Mouse (Mus musculus) retina, embryonic 14.5 days (tissue): ENCODE measurements around the gene Cbfa2t2.

Experiments used
- DNase-seq: peaks from one replicate; pipeline ENCODE4 v3.0.0-alpha.2; 2015; ENCODE audit warnings: low spot score

Gene Cbfa2t2

GRCm38 (mm10) chr2:154436458-154437190 is at the start of gene Cbfa2t2:
TSS of gene Cbfa2t2 (plus strand) at chr2:154436481.
- peak; percentile 57 for DNase-seq

- DNase-seq = no peak
Observed at GRCm38 (mm10) chr2:154390180-154390964, 45.9 kb upstream of the Cbfa2t2 start.

- no peak for DNase-seq
Observed at GRCm38 (mm10) chr2:154394602-154395001, 41.7 kb upstream of the Cbfa2t2 start.

GRCm38 (mm10) chr2:154396529-154396928 is 39.8 kb upstream of the Cbfa2t2 start:
- no peak for DNase-seq

- DNase-seq = no peak
Observed at GRCm38 (mm10) chr2:154398267-154398666, 38.0 kb upstream of the Cbfa2t2 start.

- no peak for DNase-seq
Observed at GRCm38 (mm10) chr2:154399325-154399724, 37.0 kb upstream of the Cbfa2t2 start.

GRCm38 (mm10) chr2:154401976-154402375 is 34.3 kb upstream of the Cbfa2t2 start:
- no peak for DNase-seq

- peak; percentile 38 for DNase-seq
Observed at GRCm38 (mm10) chr2:154402811-154403210, 33.5 kb upstream of the Cbfa2t2 start.

- no peak for DNase-seq
Observed at GRCm38 (mm10) chr2:154405447-154405994, 30.8 kb upstream of the Cbfa2t2 start.

- no peak for DNase-seq
Observed at GRCm38 (mm10) chr2:154407063-154407642, 29.1 kb upstream of the Cbfa2t2 start.

- peak; percentile 81 for DNase-seq
Observed at GRCm38 (mm10) chr2:154407643-154408445, 28.4 kb upstream of the Cbfa2t2 start, which contains the start of gene Snta1. TSS of gene Snta1 (minus strand) at chr2:154408099.

- no peak for DNase-seq
Observed at GRCm38 (mm10) chr2:154410355-154410754, 25.9 kb upstream of the Cbfa2t2 start.

- DNase-seq = peak; percentile 82
Observed at GRCm38 (mm10) chr2:154412018-154412666, 24.1 kb upstream of the Cbfa2t2 start.

GRCm38 (mm10) chr2:154417107-154417506 is 19.2 kb upstream of the Cbfa2t2 start:
- peak; percentile 89 for DNase-seq

GRCm38 (mm10) chr2:154418001-154418400 is 18.3 kb upstream of the Cbfa2t2 start:
- DNase-seq = no peak

GRCm38 (mm10) chr2:154419631-154420515 is 16.4 kb upstream of the Cbfa2t2 start:
- no peak for DNase-seq

GRCm38 (mm10) chr2:154420942-154421731 is 15.1 kb upstream of the Cbfa2t2 start:
- DNase-seq = peak; percentile 81

- DNase-seq = no peak
Observed at GRCm38 (mm10) chr2:154422181-154422580, 14.1 kb upstream of the Cbfa2t2 start.

GRCm38 (mm10) chr2:154423548-154423947 is 12.7 kb upstream of the Cbfa2t2 start:
- DNase-seq = no peak
